Mouse (Mus musculus): ENCODE data around the gene Ggta1.

DNA sequence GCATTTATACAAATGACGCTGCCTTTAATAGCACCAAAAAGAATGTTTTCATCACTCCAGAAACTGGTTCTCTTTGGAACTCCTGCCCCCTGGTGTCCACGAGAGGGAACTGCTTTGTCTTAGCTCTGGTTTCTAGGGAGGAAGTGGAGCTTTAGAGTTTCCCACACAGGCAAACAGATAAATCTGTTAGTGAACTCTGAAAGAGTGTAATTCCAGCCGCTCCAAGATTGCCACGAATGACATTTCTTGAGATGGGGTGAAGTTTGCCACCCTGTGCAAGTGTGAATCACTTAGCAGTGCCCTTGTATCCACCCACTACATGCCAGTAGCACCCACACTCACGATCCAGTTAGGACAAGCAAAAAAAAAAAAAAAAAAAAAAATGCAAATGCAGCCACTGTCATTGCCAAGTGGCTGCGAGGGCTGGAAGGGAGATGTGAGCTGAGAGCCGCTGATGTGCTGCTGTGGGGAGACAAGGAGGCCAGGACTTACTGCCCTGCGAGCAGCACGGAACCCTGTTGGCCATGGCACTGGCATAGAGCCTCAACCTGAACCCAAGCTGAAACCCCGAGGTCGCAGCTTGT, 65.3 kb downstream of the Ggta1 start:
- TF ChIP-seq CTCF (IDR thresholded peaks at IDR 0.05; ENCODE audit: extremely low read depth, insufficient read depth, low read length), result peak; percentile 84
- no peak for TF ChIP-seq POLR2A (IDR thresholded peaks at IDR 0.05; ENCODE audit: extremely low read depth, insufficient read depth, low read length)
